Mouse (Mus musculus): ENCODE data around the gene D430041D05Rik. TPM values are rescaled to one million over a fixed set of nuclear protein-coding genes. Genes with fewer than 3 reads are reported as not detected.
"Not testable (repeated sequence)": the region's sequence is repeated elsewhere in the genome, so short reads cannot be mapped to it uniquely, and the experiment has no call there.

The D430041D05Rik gene
- total and polyA plus RNA-seq, 2 experiments from 2014 or later: 7.6 to 45.8 TPM

DNA sequence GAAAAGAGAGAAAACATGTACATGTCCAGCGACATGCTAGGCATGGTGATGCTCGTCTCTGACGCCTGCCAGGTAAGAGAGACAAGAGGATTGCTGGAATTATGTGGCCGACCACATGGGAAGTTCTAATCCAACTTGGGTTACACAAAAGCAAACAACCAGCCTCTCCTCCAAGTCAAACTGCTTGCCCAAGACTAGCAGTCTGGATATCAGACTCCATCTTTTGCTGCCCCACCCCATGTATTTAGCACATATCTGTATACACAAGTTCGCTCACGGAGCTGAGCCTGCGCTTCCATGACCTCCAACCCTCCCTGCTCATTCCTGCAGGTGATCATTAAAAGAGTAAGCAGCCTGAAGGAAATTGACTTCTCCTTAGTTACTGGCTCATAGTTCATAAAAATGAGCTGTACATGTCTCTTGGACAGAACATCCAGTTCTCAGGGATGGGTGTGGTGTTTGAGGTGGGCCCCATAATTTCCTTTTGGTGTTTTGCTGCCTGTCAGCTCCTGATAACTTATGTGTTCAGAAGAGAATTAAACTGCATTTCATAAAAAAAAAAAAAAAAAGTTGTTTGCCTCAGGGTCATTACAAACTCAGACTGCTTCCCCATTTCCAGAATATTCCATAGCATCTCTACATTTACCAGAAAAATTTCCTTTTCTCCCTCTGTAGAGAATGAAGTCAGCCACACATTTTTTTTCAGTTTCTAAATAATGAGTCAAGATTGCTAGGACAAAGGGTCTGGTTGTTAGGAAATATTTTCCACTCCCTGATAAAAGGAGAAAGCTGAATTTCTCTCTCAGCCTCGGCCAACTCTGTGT is 288.9 kb downstream of the D430041D05Rik start:
- 82% methylated on average over 8 of the region's 8 CpGs for WGBS
- Histone ChIP-seq H3K4me3 (ENCODE audit: low read length) (peak overlapping the region; percentile 82), H3K27me3 (ENCODE audit: insufficient read depth, low read length) (no peaks in the 10 kb centered on the region), H3K9me3 (ENCODE audit: low read length) (no peaks in the 10 kb centered on the region), H3K36me3 (ENCODE audit: insufficient read depth, low read length) (no peaks in the 10 kb centered on the region), H3K4me1 (ENCODE audit: insufficient read depth, low read length) (no peaks in the 10 kb centered on the region), H3K9ac (replicated peaks; ENCODE audit: low read length) (peak overlapping the region; percentile 61), H3K4me2 (ENCODE audit: low read depth, low read length) (peak overlapping the region; percentile 89), H3K27ac (0 out of 2 replicates have a peak overlapping the region, but pooled peaks have one; percentile 56)
- no peak for DNase-seq (ENCODE audit: low spot score)
- TF ChIP-seq CTCF (IDR thresholded peaks at IDR 0.05; ENCODE audit: low read depth): no peak
- ATAC-seq: no peak

DNA sequence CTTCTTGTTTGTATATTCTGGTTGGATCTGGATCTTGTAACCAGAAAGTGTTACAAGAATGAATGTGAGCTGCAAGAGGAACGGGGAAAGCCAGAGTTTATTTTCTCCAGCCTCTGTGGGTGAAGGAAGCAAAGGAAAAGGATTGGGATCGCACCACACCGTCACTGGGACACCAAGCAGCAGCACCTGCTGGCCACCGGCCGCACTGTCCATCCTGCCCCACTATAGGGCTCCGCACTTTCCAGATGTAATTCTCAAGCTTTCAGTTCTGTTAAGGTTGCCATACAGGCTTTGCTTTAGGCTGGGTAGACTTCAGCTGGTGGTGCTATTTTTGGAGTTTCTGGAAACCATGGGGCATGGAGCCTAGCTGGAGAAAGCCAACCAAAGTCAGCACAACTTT is 290.5 kb downstream of the D430041D05Rik start:
- H3K9me3 ChIP-seq (ENCODE audit: low read length): no peaks in the 10 kb centered on the region
- no peak overlapping the region for H3K9ac ChIP-seq (replicated peaks; ENCODE audit: low read length)
- no peak overlapping the region for H3K27ac ChIP-seq
- 58% methylated on average over 6 of the region's 6 CpGs for WGBS
- H3K4me1 ChIP-seq (ENCODE audit: insufficient read depth, low read length): no peaks in the 10 kb centered on the region
- no peak overlapping the region for H3K4me2 ChIP-seq (ENCODE audit: low read depth, low read length)
- peak; percentile 29; the same call in 1 of the 2 replicates for TF ChIP-seq CTCF (IDR thresholded peaks at IDR 0.05; ENCODE audit: low read depth)
- DNase-seq (ENCODE audit: low spot score): no peak
- no peaks in the 10 kb centered on the region for H3K27me3 ChIP-seq (ENCODE audit: insufficient read depth, low read length)
- no peak for ATAC-seq
- H3K4me3 ChIP-seq (ENCODE audit: low read length): no peak overlapping the region
- no peaks in the 10 kb centered on the region for H3K36me3 ChIP-seq (ENCODE audit: insufficient read depth, low read length)

DNA sequence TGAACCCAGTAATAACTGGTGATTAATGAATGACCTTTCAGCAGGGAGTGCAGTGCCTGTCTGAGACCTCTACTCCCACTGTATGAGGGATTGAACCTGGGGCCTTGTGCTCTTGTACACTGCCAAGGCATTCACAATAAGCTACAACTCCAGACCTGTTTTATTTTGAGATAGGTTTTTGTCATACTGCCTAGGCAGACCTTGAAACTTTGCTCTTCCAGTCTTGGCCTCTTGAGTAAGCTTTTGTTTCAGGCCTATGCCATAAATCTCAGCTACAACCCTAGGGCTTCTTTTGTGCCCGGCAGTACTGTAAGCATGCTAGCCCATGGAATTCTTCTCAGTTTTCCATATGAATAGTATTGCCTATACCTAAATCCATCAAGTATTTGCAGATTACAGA is 291.7 kb downstream of the D430041D05Rik start:
- DNase-seq (ENCODE audit: low spot score) (no peak), ATAC-seq (no peak)
- Histone ChIP-seq H3K9me3 (ENCODE audit: low read length) (no peaks in the 10 kb centered on the region), H3K4me3 (ENCODE audit: low read length) (no peak overlapping the region), H3K27me3 (ENCODE audit: insufficient read depth, low read length) (no peaks in the 10 kb centered on the region), H3K4me2 (ENCODE audit: low read depth, low read length) (no peak overlapping the region), H3K9ac (replicated peaks; ENCODE audit: low read length) (no peak overlapping the region), H3K27ac (no peak overlapping the region), H3K4me1 (ENCODE audit: insufficient read depth, low read length) (no peaks in the 10 kb centered on the region), H3K36me3 (ENCODE audit: insufficient read depth, low read length) (no peaks in the 10 kb centered on the region)
- 60% methylated on average over 1 of the region's 1 CpGs for WGBS
- TF ChIP-seq CTCF (IDR thresholded peaks at IDR 0.05; ENCODE audit: low read depth): no peak

DNA sequence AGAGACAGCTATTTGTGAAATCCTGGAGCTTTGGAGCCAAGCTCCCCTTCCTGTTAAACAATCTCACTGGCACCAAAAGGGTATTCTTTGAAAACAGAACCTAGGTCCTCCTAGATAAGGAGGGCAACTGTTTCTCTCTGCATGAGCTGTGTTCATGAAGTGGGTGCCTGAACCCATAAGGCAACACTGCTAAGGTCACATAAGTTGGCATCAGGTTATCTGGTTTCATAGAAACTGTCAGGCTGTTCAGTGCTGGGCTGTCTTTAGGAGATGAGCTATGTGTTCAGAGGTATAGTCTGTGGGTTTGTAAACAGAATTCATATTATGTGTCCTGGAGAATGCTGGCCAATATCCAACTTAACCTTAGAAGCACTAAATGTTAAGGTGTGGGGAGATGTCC is 293.6 kb downstream of the D430041D05Rik start:
- H3K27ac ChIP-seq; H3K4me2 ChIP-seq (ENCODE audit: low read depth, low read length); H3K36me3 ChIP-seq (ENCODE audit: insufficient read depth, low read length); H3K4me1 ChIP-seq (ENCODE audit: insufficient read depth, low read length); H3K9me3 ChIP-seq (ENCODE audit: low read length); H3K4me3 ChIP-seq (ENCODE audit: low read length); H3K27me3 ChIP-seq (ENCODE audit: insufficient read depth, low read length); H3K9ac ChIP-seq (replicated peaks; ENCODE audit: low read length); DNase-seq (ENCODE audit: low spot score); ATAC-seq: not testable (repeated sequence)

DNA sequence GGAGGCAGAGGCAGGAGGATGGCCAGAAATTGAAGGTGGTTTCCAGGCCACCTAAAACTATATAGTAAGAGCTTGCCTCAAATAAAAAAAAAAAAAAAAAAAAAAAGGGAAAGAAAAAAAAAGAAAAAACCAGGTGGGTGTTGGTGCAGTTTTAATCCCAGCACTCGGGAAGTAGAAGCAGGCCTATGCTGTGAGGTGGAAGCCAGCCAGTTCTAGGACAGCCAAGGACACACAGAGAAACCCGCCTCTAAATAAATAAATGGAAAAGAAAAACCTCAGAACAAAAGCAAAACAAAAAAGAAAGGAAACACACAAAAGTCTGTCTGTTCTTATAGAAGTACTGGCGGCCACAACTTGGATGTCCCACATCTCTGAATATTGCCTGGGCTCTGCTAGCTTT is 295.9 kb downstream of the D430041D05Rik start:
- no peaks in the 10 kb centered on the region for H3K4me1 ChIP-seq (ENCODE audit: insufficient read depth, low read length)
- H3K36me3 ChIP-seq (ENCODE audit: insufficient read depth, low read length): no peaks in the 10 kb centered on the region
- H3K4me2 ChIP-seq (ENCODE audit: low read depth, low read length): no peak overlapping the region
- H3K27ac ChIP-seq: no peak overlapping the region
- no peaks in the 10 kb centered on the region for H3K27me3 ChIP-seq (ENCODE audit: insufficient read depth, low read length)
- no peak for DNase-seq (ENCODE audit: low spot score)
- TF ChIP-seq CTCF (IDR thresholded peaks at IDR 0.05; ENCODE audit: low read depth): no peak
- H3K9ac ChIP-seq (replicated peaks; ENCODE audit: low read length): no peak overlapping the region
- H3K9me3 ChIP-seq (ENCODE audit: low read length): no peaks in the 10 kb centered on the region
- no peak for ATAC-seq
- H3K4me3 ChIP-seq (ENCODE audit: low read length): no peak overlapping the region
- WGBS: 66% methylated on average over 3 of the region's 3 CpGs

DNA sequence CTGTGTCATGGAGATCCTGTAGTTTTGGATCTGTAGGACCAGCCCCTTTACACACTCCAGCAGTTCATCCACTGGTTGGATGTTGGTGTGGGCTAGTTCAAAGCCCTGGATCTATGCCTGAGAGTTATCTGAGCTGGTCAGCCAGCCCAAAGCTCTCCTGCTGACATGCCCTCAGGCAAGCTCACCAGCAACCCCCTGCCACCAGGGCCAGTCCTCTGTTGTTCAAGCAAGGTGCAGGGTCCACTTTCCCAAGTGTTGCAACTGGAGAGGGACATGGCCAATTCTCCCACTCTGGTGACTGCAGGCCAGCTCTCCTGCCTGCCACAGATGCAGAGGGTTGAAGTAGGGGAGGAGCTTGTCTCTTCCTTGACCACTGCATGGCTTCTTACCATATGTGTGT is 297.2 kb downstream of the D430041D05Rik start:
- H3K9me3 ChIP-seq (ENCODE audit: low read length); H3K4me2 ChIP-seq (ENCODE audit: low read depth, low read length); ATAC-seq; H3K4me3 ChIP-seq (ENCODE audit: low read length); H3K27me3 ChIP-seq (ENCODE audit: insufficient read depth, low read length); H3K9ac ChIP-seq (replicated peaks; ENCODE audit: low read length); H3K4me1 ChIP-seq (ENCODE audit: insufficient read depth, low read length); H3K27ac ChIP-seq; H3K36me3 ChIP-seq (ENCODE audit: insufficient read depth, low read length); DNase-seq (ENCODE audit: low spot score): not testable (repeated sequence)

DNA sequence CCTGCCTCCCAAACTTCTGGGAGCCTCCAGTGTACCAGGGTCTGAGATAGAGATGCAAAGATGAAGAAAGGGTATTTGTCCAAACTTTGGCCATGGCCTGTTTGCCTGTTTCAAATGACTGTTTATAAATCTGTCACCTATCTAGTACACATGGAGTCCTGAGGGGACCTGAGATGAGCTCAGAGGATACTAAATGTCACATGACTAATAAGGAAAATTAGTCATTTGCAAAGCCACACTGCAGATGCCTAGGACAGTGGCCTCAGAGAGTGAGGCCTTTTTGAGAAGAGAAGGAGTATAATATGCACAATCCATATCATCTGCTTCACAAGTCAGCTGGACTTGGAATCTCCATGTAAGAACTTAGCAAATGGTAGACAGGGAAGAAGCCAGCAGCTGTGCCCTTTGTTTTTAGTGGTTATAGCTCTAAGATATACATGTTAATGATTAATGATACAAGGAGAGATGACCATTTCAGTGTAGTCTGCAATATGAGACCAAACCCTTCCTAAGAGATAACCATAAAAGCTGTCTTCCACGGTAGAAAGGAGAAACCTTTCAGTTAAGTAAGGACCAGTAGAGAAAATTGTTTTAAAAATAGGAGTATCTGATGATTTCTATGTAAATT is 299.5 kb downstream of the D430041D05Rik start:
- not testable (repeated sequence) for H3K9me3 ChIP-seq (ENCODE audit: low read length); DNase-seq (ENCODE audit: low spot score); H3K9ac ChIP-seq (replicated peaks; ENCODE audit: low read length); H3K4me3 ChIP-seq (ENCODE audit: low read length); H3K4me2 ChIP-seq (ENCODE audit: low read depth, low read length); H3K27ac ChIP-seq; H3K4me1 ChIP-seq (ENCODE audit: insufficient read depth, low read length); H3K36me3 ChIP-seq (ENCODE audit: insufficient read depth, low read length); H3K27me3 ChIP-seq (ENCODE audit: insufficient read depth, low read length); ATAC-seq
- WGBS: no CpG with 5 or more reads among the region's 1 CpGs

Data from hindbrain, postnatal 0 days (tissue).